Mouse (Mus musculus) T-cell, adult 66 days (primary cell): ENCODE data around the gene Tspan6. TPM values are rescaled to one million over a fixed set of nuclear protein-coding genes. Genes with fewer than 3 reads are reported as not detected.

Source experiments
- total RNA-seq, 2 experiments: library from RNA; stranded (reverse); gene quantifications; 3 replicates in 1 of 2; 4 replicates in 1 of 2; pipeline ENCODE4 v1.2.4; 2023

Gene Tspan6
- total RNA-seq, result 1 to 10 TPM; 1.4 to 1.6 TPM

GRCm38 (mm10) chrX:133898014-133898542 is at the start of gene Tspan6:
Tspan6 (minus strand) TSS chrX:133898429.

GRCm38 (mm10) chrX:133908261-133908660 is 10.0 kb upstream of the Tspan6 start, which contains the start of gene Srpx2:
Srpx2 (plus strand) TSS chrX:133908426.

GRCm38 (mm10) chrX:133850680-133851079 is 47.5 kb downstream of the Tspan6 start, which contains the start of gene Tnmd:
Tnmd (plus strand) TSS chrX:133850980.

Other genes starting within 250 kb of the Tspan6 start
- gene Pcdh19, start 209.4 kb downstream of the Tspan6 start, total RNA-seq, result not detected
- gene Tnmd, start 47.4 kb downstream of the Tspan6 start, total RNA-seq, result not detected
- gene Srpx2, start 10.0 kb upstream of the Tspan6 start, total RNA-seq, result not detected
- gene Sytl4, start 83.4 kb upstream of the Tspan6 start, total RNA-seq, result not detected
- gene Cstf2, start 160.8 kb upstream of the Tspan6 start, total RNA-seq, result 10 to 100 TPM; 42.0 to 47.0 TPM